In genomic region chr13:9071008-9071407, GRCm38 (mm10) we compare ENCODE assay signal across 22 mouse cellular contexts. TPM values are rescaled to one million over a fixed set of nuclear protein-coding genes. Genes with fewer than 3 reads are reported as not detected.
DNase-seq lines count a peak whose midpoint lies in the region; ATAC-seq and TF ChIP-seq lines count a peak whose summit lies in the region.
"Had no signal": no experiment of that assay in that cellular context is flagged by ENCODE, and none has a peak within 500 bp of the region (broad histone marks: within the 10 kb centered on the region; RNA-seq: fewer than 3 reads in every experiment).

No protein-coding gene starts in this region.

- H3K36me3 ChIP-seq in midbrain, embryonic 16.5 days (ENCODE audit: control insufficient read depth, insufficient read depth, low read length), result no peaks in the 10 kb centered on the region
- H3K36me3 ChIP-seq: embryonic facial prominence, embryonic 15.5 days; forebrain, embryonic 10.5 days; heart, embryonic 15.5 days; hindbrain, embryonic 10.5 days had no signal

- no peak overlapping the region for H3K9ac ChIP-seq in midbrain, embryonic 16.5 days (ENCODE audit: low read depth, low read length)
- H3K9ac ChIP-seq: embryonic facial prominence, embryonic 15.5 days; heart, embryonic 15.5 days; hindbrain, embryonic 14.5 days had no signal

- H3K4me1 ChIP-seq in lung, adult 2 months (ENCODE audit: control insufficient read depth, insufficient read depth, low read length), result no peaks in the 10 kb centered on the region
- H3K4me1 ChIP-seq in midbrain, embryonic 16.5 days (ENCODE audit: control insufficient read depth, insufficient read depth, low read length), result no peaks in the 10 kb centered on the region
- H3K4me1 ChIP-seq: heart, embryonic 15.5 days; hindbrain, embryonic 10.5 days had no signal

- DNase-seq in lung, adult 18-20 months, result peak; percentile 26 to 31
- DNase-seq in lung, adult 2 months, result no peak
- DNase-seq in urinary bladder, adult 2 months (ENCODE audit: low spot score), result peak; percentile 28
- no peak for DNase-seq in urinary bladder, postnatal 4 days (ENCODE audit: low spot score in 2 of 2)
- peak; percentile 25 for DNase-seq in urinary bladder, postnatal 25 days (ENCODE audit: low spot score)
- DNase-seq: adrenal gland, adult 2 months; adrenal gland, postnatal 25 days; cerebellum, adult 18-20 months; cerebellum, adult 9-11 months; cerebellum, postnatal 36 days; gastrocnemius, postnatal 10 days; heart, adult 2 months; heart, postnatal 14 days had no signal

- no peak for ATAC-seq in midbrain, embryonic 16.5 days
- ATAC-seq: forebrain, embryonic 14.5 days had no signal

- no peaks in the 10 kb centered on the region for H3K9me3 ChIP-seq in midbrain, embryonic 16.5 days (replicated peaks; ENCODE audit: control insufficient read depth, low read length, poor library complexity, severe bottlenecking)
- H3K9me3 ChIP-seq: embryonic facial prominence, embryonic 15.5 days; forebrain, embryonic 10.5 days; heart, embryonic 15.5 days; hindbrain, embryonic 10.5 days had no signal

- TF ChIP-seq POLR2A in lung, adult 2 months (IDR thresholded peaks at IDR 0.05; ENCODE audit: borderline replicate concordance, extremely low read depth, low read depth, low read length), result no peak

- 66% methylated on average over 9 of the region's 9 CpGs for WGBS in lung, adult 2 months
- WGBS in midbrain, embryonic 16.5 days, result 88% methylated on average over 8 of the region's 9 CpGs

- H3K4me2 ChIP-seq in midbrain, embryonic 16.5 days (ENCODE audit: low read length), result no peak overlapping the region
- H3K4me2 ChIP-seq: embryonic facial prominence, embryonic 15.5 days; heart, embryonic 11.5 days; heart, embryonic 15.5 days; hindbrain, embryonic 14.5 days had no signal

- H3K27me3 ChIP-seq in midbrain, embryonic 16.5 days (ENCODE audit: control insufficient read depth, insufficient read depth, low read depth, low read length), result no peaks in the 10 kb centered on the region
- H3K27me3 ChIP-seq: embryonic facial prominence, embryonic 15.5 days; heart, embryonic 15.5 days had no signal

- TF ChIP-seq CTCF in lung, adult 2 months (IDR thresholded peaks at IDR 0.05; ENCODE audit: insufficient read depth, low read length), result no peak

- no peak overlapping the region for H3K27ac ChIP-seq in midbrain, embryonic 16.5 days (ENCODE audit: low read length)
- H3K27ac ChIP-seq: embryonic facial prominence, embryonic 15.5 days; forebrain, embryonic 10.5 days; heart, adult 2 months; heart, embryonic 15.5 days; hindbrain, embryonic 10.5 days; hindbrain, embryonic 14.5 days had no signal

- H3K4me3 ChIP-seq in lung, adult 2 months (replicated peaks; ENCODE audit: extremely low read depth, low read depth, low read length), result no peak overlapping the region
- H3K4me3 ChIP-seq in midbrain, embryonic 16.5 days (ENCODE audit: low read depth, low read length), result no peak overlapping the region
- H3K4me3 ChIP-seq: embryonic facial prominence, embryonic 15.5 days; erythroblast, embryonic 14.5 days; forebrain, embryonic 10.5 days; heart, adult 2 months; heart, embryonic 15.5 days; hindbrain, embryonic 10.5 days had no signal

RNA-seq across cellular contexts. Expression of gene Larp4b, which starts 22.7 kb away (rescaled TPM):
- 17.8 and 23.9 TPM in 2 replicates for polyA plus RNA-seq in lung, adult 2 months (2012; rRNA removed)
- polyA plus RNA-seq in urinary bladder, adult 2 months (2012; rRNA removed), result 21.7 and 27.3 TPM in 2 replicates
- polyA plus RNA-seq in midbrain, embryonic 16.5 days (2015; fragmentation: Nextera tagmentation; extraction: Ambion mirVana), result 41.6 and 42.6 TPM in 2 replicates

Comparison
In these comparisons a context has a peak if more than half of its experiments do, and no peak if none do; other contexts are left out.
1. DNase-seq: peak in lung, adult 18-20 months (2 of 2), urinary bladder, adult 2 months (single experiment) and urinary bladder, postnatal 25 days (single experiment); none in lung, adult 2 months (single experiment) and urinary bladder, postnatal 4 days (0 of 2).